8 mouse cellular contexts compared by ENCODE assay signal in genomic region chr9:50659392-50660217, GRCm38 (mm10). TPM values are rescaled to one million over a fixed set of nuclear protein-coding genes. Genes with fewer than 3 reads are reported as not detected.
DNase-seq lines count a peak whose midpoint lies in the region; ATAC-seq lines count a peak whose summit lies in the region.

TSS of gene Dlat (minus strand) at chr9:50659780.

- H3K9me3 ChIP-seq in heart, embryonic 13.5 days = no peaks in the 10 kb centered on the region
- H3K9me3 ChIP-seq in liver, embryonic 12.5 days (replicated peaks) = no peaks in the 10 kb centered on the region
- no peaks in the 10 kb centered on the region for H3K9me3 ChIP-seq in stomach, embryonic 15.5 days

- ATAC-seq in erythroid progenitor cell, adult 5-6 weeks (replicated peaks; ENCODE audit: low FRiP score, poor library complexity, severe bottlenecking) = peak; percentile 88
- peak; percentile 85 for ATAC-seq in heart, embryonic 13.5 days (ENCODE audit: extremely low read depth, insufficient number of reproducible peaks, low FRiP score, low TSS enrichment)
- ATAC-seq in liver, embryonic 12.5 days = peak; percentile 90
- ATAC-seq in stomach, embryonic 15.5 days (ENCODE audit: insufficient read depth, low FRiP score, low read depth) = peak; percentile 91

- H3K9ac ChIP-seq in heart, embryonic 13.5 days = peak within 1 kb of the TSS; percentile 99
- peak within 1 kb of the TSS; percentile 90 for H3K9ac ChIP-seq in liver, embryonic 12.5 days
- H3K9ac ChIP-seq in stomach, embryonic 15.5 days = peak within 1 kb of the TSS; percentile 80

- peak within 1 kb of the TSS; percentile 98 for H3K4me3 ChIP-seq in heart, embryonic 13.5 days
- peak within 1 kb of the TSS; percentile 91 for H3K4me3 ChIP-seq in liver, embryonic 12.5 days
- H3K4me3 ChIP-seq in stomach, embryonic 15.5 days (replicated peaks) = peak within 1 kb of the TSS; percentile 85

- peaks cover 21% of the 10 kb centered on the region for H3K4me1 ChIP-seq in heart, embryonic 13.5 days
- H3K4me1 ChIP-seq in liver, embryonic 12.5 days = peaks cover 24% of the 10 kb centered on the region
- peaks cover 8% of the 10 kb centered on the region for H3K4me1 ChIP-seq in stomach, embryonic 15.5 days

- peak within 1 kb of the TSS; percentile 79 for H3K4me2 ChIP-seq in heart, embryonic 13.5 days
- peak within 1 kb of the TSS; percentile 91 for H3K4me2 ChIP-seq in liver, embryonic 12.5 days
- H3K4me2 ChIP-seq in stomach, embryonic 15.5 days = peak within 1 kb of the TSS; percentile 67

- peak within 1 kb of the TSS; percentile 90 for H3K27ac ChIP-seq in heart, embryonic 13.5 days (replicated peaks)
- peak within 1 kb of the TSS; percentile 79 for H3K27ac ChIP-seq in liver, embryonic 12.5 days
- peak within 1 kb of the TSS; percentile 89 for H3K27ac ChIP-seq in stomach, embryonic 15.5 days

- H3K27me3 ChIP-seq in heart, embryonic 13.5 days (replicated peaks) = no peaks in the 10 kb centered on the region
- no peaks in the 10 kb centered on the region for H3K27me3 ChIP-seq in liver, embryonic 12.5 days (replicated peaks)
- no peaks in the 10 kb centered on the region for H3K27me3 ChIP-seq in stomach, embryonic 15.5 days (replicated peaks)

- WGBS in heart, embryonic 13.5 days = under 1% methylated on average over 63 of the region's 63 CpGs
- under 1% methylated on average over 63 of the region's 63 CpGs for WGBS in liver, embryonic 12.5 days (ENCODE audit: insufficient replicate concordance)
- WGBS in stomach, embryonic 15.5 days = under 1% methylated on average over 63 of the region's 63 CpGs

- DNase-seq in CD4-positive helper T cell, adult 2 months (ENCODE audit: low read depth, low spot score) = peak; percentile 87
- DNase-seq in brain, embryonic 18.5 days (ENCODE audit: low read depth, low spot score) = peak; percentile 72
- peak; percentile 90 for DNase-seq in kidney, postnatal 10 days
- peak; percentile 60 to 62 for DNase-seq in natural killer cell, adult 2 months (ENCODE audit: low spot score in 2 of 2)

- H3K36me3 ChIP-seq in heart, embryonic 13.5 days = peaks cover 35% of the 10 kb centered on the region
- peaks cover 30% of the 10 kb centered on the region for H3K36me3 ChIP-seq in liver, embryonic 12.5 days
- H3K36me3 ChIP-seq in stomach, embryonic 15.5 days = no peaks in the 10 kb centered on the region

RNA-seq across cellular contexts. Expression of gene Dlat, which starts in this region (rescaled TPM):
- total RNA-seq in erythroid progenitor cell, adult 5-6 weeks (2015; ENCODE audit: low replicate concordance) = 8.0 and 12.3 TPM in 2 replicates
- 6.9 and 15.3 TPM in 2 replicates for total RNA-seq in erythroid progenitor cell, adult 5-6 weeks (2017; ENCODE audit: low replicate concordance)
- 106 and 116 TPM in 2 replicates for polyA plus RNA-seq in heart, embryonic 13.5 days (2015; fragmentation: Nextera tagmentation; extraction: Ambion mirVana)
- polyA plus RNA-seq in liver, embryonic 12.5 days (2016; fragmentation: Nextera tagmentation; extraction: Ambion mirVana) = 47.2 and 47.9 TPM in 2 replicates
- 42.9 and 49.3 TPM in 2 replicates for polyA plus RNA-seq in stomach, embryonic 15.5 days (2015; fragmentation: Nextera tagmentation; extraction: Ambion mirVana)

Comparison
In these comparisons a context has a peak if more than half of its experiments do, and no peak if none do; other contexts are left out.
1. Peak in every context shown above with its lines: DNase-seq, ATAC-seq, H3K4me3 ChIP-seq and H3K27ac ChIP-seq.